24 mouse cellular contexts compared by ENCODE assay signal in the genomic region with DNA sequence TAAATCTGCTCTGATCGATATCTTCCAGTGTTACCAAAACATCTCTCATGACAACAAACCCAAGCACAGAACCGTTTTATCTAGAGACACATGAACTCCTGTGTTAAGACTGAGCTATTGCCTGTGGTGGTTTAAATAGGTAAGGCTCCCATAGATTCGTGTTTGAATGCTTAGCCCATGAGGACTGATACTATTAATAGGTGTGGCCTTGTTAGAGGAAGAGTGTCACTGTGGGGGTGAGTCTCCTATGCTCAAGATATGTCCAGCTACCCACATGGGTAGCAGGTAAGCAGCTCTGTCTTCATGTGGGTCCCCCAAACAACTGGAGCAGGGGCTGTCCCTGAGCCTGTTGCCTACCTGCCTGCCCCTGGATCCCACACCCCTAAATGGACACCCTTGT. TPM values are rescaled to one million over a fixed set of nuclear protein-coding genes. Genes with fewer than 3 reads are reported as not detected.
DNase-seq lines count a peak whose midpoint lies in the region; ATAC-seq and TF ChIP-seq lines count a peak whose summit lies in the region.
"Had no signal": no experiment of that assay in that cellular context is flagged by ENCODE, and none has a peak within 500 bp of the region (broad histone marks: within the 10 kb centered on the region; RNA-seq: fewer than 3 reads in every experiment).

No protein-coding gene starts in this region.

- no peaks in the 10 kb centered on the region for H3K27me3 ChIP-seq in heart, adult 2 months (ENCODE audit: control insufficient read depth, insufficient read depth, low read length)
- no peaks in the 10 kb centered on the region for H3K27me3 ChIP-seq in heart, embryonic 11.5 days (ENCODE audit: control insufficient read depth, insufficient read depth, low read length)
- no peaks in the 10 kb centered on the region for H3K27me3 ChIP-seq in heart, embryonic 16.5 days (ENCODE audit: control insufficient read depth, insufficient read depth, low read length)
- no peaks in the 10 kb centered on the region for H3K27me3 ChIP-seq in heart, embryonic 10.5 days (ENCODE audit: insufficient read depth, poor library complexity, severe bottlenecking)
- H3K27me3 ChIP-seq: CH12.LX; embryonic facial prominence, embryonic 12.5 days; forebrain, embryonic 13.5 days; forebrain, embryonic 15.5 days had no signal

- intact Hi-C loops in heart, adult 2 months (cut with DNase I), result no loop called here
- intact Hi-C loops in heart, postnatal 14 days (cut with DNase I), result no loop called here
- intact Hi-C loops in heart, postnatal 10 days (cut with DNase I), result no loop called here

- TF ChIP-seq EP300 in heart, adult 2 months (IDR thresholded peaks at IDR 0.05; ENCODE audit: insufficient read depth, low read depth, low read length), result no peak

- WGBS in heart, adult 2 months, result 55% methylated on average over 3 of the region's 3 CpGs
- WGBS in heart, embryonic 11.5 days (ENCODE audit: insufficient replicate concordance), result 61% methylated on average over 3 of the region's 3 CpGs
- 45% methylated on average over 3 of the region's 3 CpGs for WGBS in heart, embryonic 16.5 days
- WGBS in heart, embryonic 10.5 days, result 62% methylated on average over 3 of the region's 3 CpGs

- H3K4me2 ChIP-seq in heart, embryonic 11.5 days, result no peak overlapping the region
- H3K4me2 ChIP-seq in heart, embryonic 16.5 days (ENCODE audit: low read depth, low read length), result no peak overlapping the region
- H3K4me2 ChIP-seq: embryonic facial prominence, embryonic 12.5 days; forebrain, embryonic 13.5 days; forebrain, embryonic 15.5 days had no signal

- no peak for DNase-seq in heart, adult 2 months
- no peak for DNase-seq in heart, postnatal 14 days
- DNase-seq in heart, postnatal 10 days, result peak; percentile 24 to 28
- no peak for DNase-seq in heart, embryonic 10.5 days (ENCODE audit: low spot score)
- DNase-seq: adrenal gland, adult 8-10 months; adrenal gland, postnatal 14 days; adrenal gland, postnatal 36 days; B cell, adult 2 months; cerebellum, adult 11-12 months; cerebellum, adult 2 months; cerebellum, adult 9-10 months; cerebellum, postnatal 10 days; cerebellum, postnatal 25 days had no signal

- no peaks in the 10 kb centered on the region for H3K79me2 ChIP-seq in heart, adult 2 months (replicated peaks; ENCODE audit: control insufficient read depth, insufficient read depth, low read length)

- H3K4me1 ChIP-seq in heart, adult 2 months (ENCODE audit: control insufficient read depth, insufficient read depth, low read length), result peaks cover 2% of the 10 kb centered on the region; the same call in 1 of the 2 replicates
- H3K4me1 ChIP-seq in heart, embryonic 11.5 days (ENCODE audit: control insufficient read depth, insufficient read depth, low read length), result peaks cover 13% of the 10 kb centered on the region
- H3K4me1 ChIP-seq in heart, embryonic 16.5 days (ENCODE audit: control insufficient read depth, insufficient read depth, low read length), result peaks cover 16% of the 10 kb centered on the region
- H3K4me1 ChIP-seq in heart, embryonic 10.5 days, result peaks cover 9% of the 10 kb centered on the region
- H3K4me1 ChIP-seq: embryonic facial prominence, embryonic 10.5 days; embryonic facial prominence, embryonic 12.5 days; forebrain, embryonic 13.5 days; forebrain, embryonic 15.5 days had no signal

- peak overlapping the region; percentile 47 for H3K27ac ChIP-seq in heart, adult 2 months
- H3K27ac ChIP-seq in heart, embryonic 11.5 days (ENCODE audit: low read depth, low read length), result no peak overlapping the region
- peak overlapping the region; percentile 31; the same call in 1 of the 2 replicates for H3K27ac ChIP-seq in heart, embryonic 16.5 days (ENCODE audit: low read length)
- no peak overlapping the region for H3K27ac ChIP-seq in heart, embryonic 10.5 days
- H3K27ac ChIP-seq: embryonic facial prominence, embryonic 10.5 days; embryonic facial prominence, embryonic 12.5 days; forebrain, embryonic 13.5 days; forebrain, embryonic 15.5 days had no signal

- no peak for ATAC-seq in heart, embryonic 11.5 days (replicated peaks; ENCODE audit: insufficient number of reproducible peaks, low FRiP score, low TSS enrichment)
- peak; percentile 60; the same call in 1 of the 2 replicates for ATAC-seq in heart, embryonic 16.5 days (replicated peaks; ENCODE audit: extremely low read depth, insufficient read depth, low FRiP score)
- ATAC-seq: activated CD4-positive, CD25-positive, alpha-beta regulatory T cell, adult 4 months; CD4-positive, CD25-positive, alpha-beta regulatory T cell, adult 4 months; forebrain, embryonic 13.5 days; forebrain, embryonic 15.5 days; Patski had no signal

- H3K4me3 ChIP-seq in heart, adult 2 months, result no peak overlapping the region
- no peak overlapping the region for H3K4me3 ChIP-seq in heart, embryonic 11.5 days (ENCODE audit: low read depth, low read length)
- H3K4me3 ChIP-seq in heart, embryonic 16.5 days (ENCODE audit: low read length), result no peak overlapping the region
- H3K4me3 ChIP-seq in heart, embryonic 10.5 days, result no peak overlapping the region
- H3K4me3 ChIP-seq: embryonic facial prominence, embryonic 10.5 days; embryonic facial prominence, embryonic 12.5 days; forebrain, embryonic 13.5 days; forebrain, embryonic 15.5 days had no signal

- H3K9ac ChIP-seq in heart, adult 2 months (ENCODE audit: low read depth, low read length), result no peak overlapping the region
- H3K9ac ChIP-seq in heart, embryonic 11.5 days (ENCODE audit: low read depth, low read length), result no peak overlapping the region
- no peak overlapping the region for H3K9ac ChIP-seq in heart, embryonic 16.5 days (ENCODE audit: low read length)
- H3K9ac ChIP-seq: embryonic facial prominence, embryonic 12.5 days; forebrain, embryonic 13.5 days; forebrain, embryonic 15.5 days had no signal

- TF ChIP-seq CTCF in heart, adult 2 months (IDR thresholded peaks at IDR 0.05), result no peak

- no peak for TF ChIP-seq POLR2A in heart, adult 2 months (IDR thresholded peaks at IDR 0.05; ENCODE audit: insufficient read depth, low read depth, low read length)

- H3K9me3 ChIP-seq in heart, embryonic 11.5 days (replicated peaks; ENCODE audit: control insufficient read depth, low read length), result no peaks in the 10 kb centered on the region
- no peaks in the 10 kb centered on the region for H3K9me3 ChIP-seq in heart, embryonic 16.5 days (replicated peaks; ENCODE audit: control insufficient read depth, low read length)
- no peaks in the 10 kb centered on the region for H3K9me3 ChIP-seq in heart, embryonic 10.5 days
- H3K9me3 ChIP-seq: embryonic facial prominence, embryonic 10.5 days; embryonic facial prominence, embryonic 12.5 days; forebrain, embryonic 13.5 days; forebrain, embryonic 15.5 days; G1E had no signal

- peaks cover 3% of the 10 kb centered on the region for H3K36me3 ChIP-seq in heart, adult 2 months (ENCODE audit: control insufficient read depth, insufficient read depth, low read length)
- H3K36me3 ChIP-seq in heart, embryonic 11.5 days (ENCODE audit: control insufficient read depth, insufficient read depth, low read length), result no peaks in the 10 kb centered on the region
- H3K36me3 ChIP-seq in heart, embryonic 16.5 days (ENCODE audit: control insufficient read depth, insufficient read depth), result no peaks in the 10 kb centered on the region
- H3K36me3 ChIP-seq in heart, embryonic 10.5 days, result no peaks in the 10 kb centered on the region
- H3K36me3 ChIP-seq: embryonic facial prominence, embryonic 10.5 days; embryonic facial prominence, embryonic 12.5 days; forebrain, embryonic 15.5 days; G1E had no signal

RNA-seq across cellular contexts. Expression of a gene that starts 15.9 kb away (rescaled TPM):
- total RNA-seq in heart, adult 2 months (2021), result 10 to 100 TPM; 25.2 to 28.8 TPM
- 7.5 and 11.9 TPM in 2 replicates for polyA plus RNA-seq in heart, adult 2 months (2012; rRNA removed)
- 30.0 and 33.2 TPM in 2 replicates for polyA plus RNA-seq in heart, embryonic 11.5 days (2014; fragmentation: Nextera tagmentation; extraction: Ambion mirVana)
- polyA plus RNA-seq in heart, embryonic 16.5 days (2015; fragmentation: Nextera tagmentation; extraction: Ambion mirVana), result 21.0 and 24.0 TPM in 2 replicates
- total RNA-seq in heart, postnatal 14 days (2021), result 10 to 100 TPM; 29.9 to 37.4 TPM
- 10 to 100 TPM; 31.2 to 36.9 TPM for total RNA-seq in heart, postnatal 10 days (2021)
- 27.2 and 29.1 TPM in 2 replicates for polyA plus RNA-seq in heart, embryonic 10.5 days (2016; fragmentation: Nextera tagmentation; extraction: Ambion mirVana)

Comparison
In these comparisons a context has a peak if more than half of its experiments do, and no peak if none do; other contexts are left out.
1. DNase-seq: peak in heart, postnatal 10 days (2 of 2); none in heart, adult 2 months (0 of 2), heart, postnatal 14 days (0 of 2) and heart, embryonic 10.5 days (single experiment).
2. H3K27ac ChIP-seq: peak in heart, adult 2 months (single experiment) and heart, embryonic 16.5 days (single experiment); none in heart, embryonic 11.5 days (single experiment) and heart, embryonic 10.5 days (single experiment).